Mouse (Mus musculus): Measurements from ENCODE around the gene Tsga10ip.

GRCm38 (mm10) chr19:5348064-5348463, 54.3 kb downstream of the Tsga10ip start:
- no peak for TF ChIP-seq CTCF (IDR thresholded peaks at IDR 0.05; ENCODE audit: borderline replicate concordance, control insufficient read depth, extremely low read depth, insufficient read depth, low read length, poor library complexity)
- no peak for TF ChIP-seq POLR2A (IDR thresholded peaks at IDR 0.05; ENCODE audit: control insufficient read depth, extremely low read depth, insufficient read depth, low read length, poor library complexity)
